Mouse (Mus musculus): ENCODE results near the gene Hexim1.
A peak's percentile ranks its signal among the peaks of the same experiment; 100 is the strongest.

Gene Hexim1

GRCm38 (mm10) chr11:103160738-103161137, 44.7 kb downstream of the Hexim1 start:
- DNase-seq = no peak

DNA sequence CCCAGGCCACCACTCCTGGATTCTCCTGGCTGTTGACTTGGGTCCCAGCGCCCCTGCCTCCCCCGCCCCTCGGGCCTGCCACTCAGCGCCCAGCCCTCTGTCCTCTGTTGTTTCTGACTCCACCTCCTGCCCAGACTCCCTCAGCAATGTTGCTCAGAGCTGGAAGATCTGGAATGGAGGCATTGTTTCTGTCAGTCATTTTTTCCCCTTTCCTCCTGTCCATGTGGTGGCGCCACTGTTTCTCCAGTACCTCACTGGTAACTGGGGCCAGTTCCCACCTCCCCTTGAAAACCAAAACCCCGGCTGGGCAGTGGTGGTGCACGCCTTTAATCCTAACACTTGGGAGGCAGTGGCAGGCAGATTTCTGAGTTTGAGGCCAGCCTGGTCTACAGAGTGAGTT, 45.4 kb downstream of the Hexim1 start:
- DNase-seq = no peak

DNA sequence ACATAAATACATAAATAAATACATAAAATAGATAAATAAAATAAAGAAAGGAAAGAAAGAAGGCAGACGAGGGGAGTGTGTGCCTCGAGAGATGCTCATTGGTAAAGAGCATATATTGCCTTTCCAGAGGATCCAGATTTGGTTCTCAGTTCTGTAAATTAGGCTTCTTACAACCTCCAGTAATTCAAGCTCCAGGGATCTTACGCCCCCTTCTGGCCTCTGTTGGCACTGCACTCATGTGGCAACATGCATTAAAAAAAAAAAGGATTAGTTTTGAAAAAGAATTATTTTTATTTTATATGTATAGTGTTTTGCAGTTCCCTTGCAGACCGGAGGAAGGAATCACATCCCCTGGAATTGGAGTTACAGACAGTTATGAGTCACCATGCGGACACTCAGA, 46.1 kb downstream of the Hexim1 start:
- no peak for DNase-seq

- peak in 1 of 2 experiments; percentile 50 for DNase-seq
These were observed 48.4 kb downstream of the Hexim1 start for GRCm38 (mm10) chr11:103164391-103164790.

DNA sequence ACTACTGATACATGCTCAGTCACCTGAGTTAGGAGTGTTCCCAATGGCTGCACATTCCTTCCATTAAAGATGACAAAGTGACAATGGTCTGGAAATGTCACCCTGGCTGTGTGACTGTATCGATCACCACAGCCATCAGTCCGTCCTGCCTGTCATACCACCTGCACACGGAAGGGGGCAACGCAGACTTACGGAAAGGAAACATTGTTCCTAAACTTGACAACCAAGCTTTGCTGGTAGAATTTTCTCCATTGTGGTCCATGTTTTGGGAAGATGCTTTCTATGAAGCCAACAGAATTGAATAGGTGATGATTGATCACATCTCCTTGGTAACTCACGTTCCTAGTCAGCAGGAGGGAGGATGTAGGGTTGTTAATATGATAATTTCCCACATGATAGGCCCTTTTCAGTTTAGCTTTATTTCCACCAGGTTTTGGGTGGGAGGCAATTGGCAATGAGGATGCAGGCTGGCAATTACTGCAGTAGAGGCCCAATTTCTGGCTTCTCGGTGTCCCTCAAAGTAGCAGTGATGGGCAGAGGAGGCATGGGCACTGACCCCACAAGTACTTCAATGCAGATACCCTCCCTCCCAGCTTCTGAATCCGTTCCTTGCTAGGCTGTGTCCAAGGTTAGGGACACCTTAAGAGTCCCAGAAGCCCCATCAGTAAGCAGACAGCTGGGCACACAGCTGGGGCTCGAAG, 52.8 kb downstream of the Hexim1 start:
- DNase-seq = peak; percentile 74 to 75
